Mouse (Mus musculus) CD8-positive naive resting alpha-beta T cell, adult 2 months (primary cell): ENCODE data around the gene Pemt.
A peak's percentile ranks its signal among the peaks of the same experiment; 100 is the strongest.

Source experiments
- DNase-seq, 2 experiments: peaks; one replicate each; pipeline ENCODE4 v3.0.0; 2022; ENCODE audit warnings: low read depth in 2 of 2, low spot score in 2 of 2

Pemt gene

DNA sequence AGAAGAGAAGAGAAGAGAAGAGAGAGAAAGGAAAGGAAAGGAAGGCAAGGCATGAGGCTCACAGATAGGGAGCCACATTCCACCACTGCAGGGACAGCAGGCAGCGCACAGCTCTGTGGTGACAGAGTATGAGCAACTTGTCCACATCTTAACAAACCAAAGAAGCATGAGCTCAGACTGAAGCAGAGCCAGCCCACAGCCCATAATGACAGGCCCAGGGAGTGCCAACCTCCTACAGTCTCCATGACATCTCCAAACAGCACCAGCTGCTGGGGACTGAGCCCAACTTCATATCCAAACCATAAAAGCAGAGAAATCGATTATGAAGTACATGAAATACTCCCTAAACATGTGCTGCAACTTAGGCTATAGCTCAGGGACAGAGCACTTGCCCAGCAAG lies 11.7 kb upstream of the Pemt start:
- DNase-seq: no peak

- DNase-seq: no peak
Measured at GRCm38 (mm10) chr11:60056520-60056919, 10.2 kb upstream of the Pemt start.

GRCm38 (mm10) chr11:60048841-60049240 lies 2.6 kb upstream of the Pemt start:
- no peak for DNase-seq

DNA sequence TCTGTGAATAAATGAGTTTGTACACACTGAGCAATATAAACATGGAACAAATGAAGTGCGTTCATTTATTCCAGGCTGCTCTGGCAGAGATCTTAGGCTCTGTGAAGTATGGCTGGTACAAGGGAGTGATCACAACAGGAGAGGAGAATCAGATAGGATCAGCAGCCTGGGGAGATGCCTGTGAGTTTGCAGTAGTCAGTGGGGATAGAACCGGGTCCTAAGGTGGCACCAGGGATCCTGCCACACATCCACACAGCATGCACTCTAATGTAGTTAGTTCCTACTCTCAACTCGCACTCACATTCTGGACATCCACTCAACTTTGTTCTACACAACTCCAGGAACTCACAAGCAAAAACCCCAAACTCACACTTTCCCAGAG lies 622 bp downstream of the Pemt start:
- DNase-seq: no peak

- no peak for DNase-seq
Measured at GRCm38 (mm10) chr11:60044777-60045176, 1.5 kb downstream of the Pemt start.

DNA sequence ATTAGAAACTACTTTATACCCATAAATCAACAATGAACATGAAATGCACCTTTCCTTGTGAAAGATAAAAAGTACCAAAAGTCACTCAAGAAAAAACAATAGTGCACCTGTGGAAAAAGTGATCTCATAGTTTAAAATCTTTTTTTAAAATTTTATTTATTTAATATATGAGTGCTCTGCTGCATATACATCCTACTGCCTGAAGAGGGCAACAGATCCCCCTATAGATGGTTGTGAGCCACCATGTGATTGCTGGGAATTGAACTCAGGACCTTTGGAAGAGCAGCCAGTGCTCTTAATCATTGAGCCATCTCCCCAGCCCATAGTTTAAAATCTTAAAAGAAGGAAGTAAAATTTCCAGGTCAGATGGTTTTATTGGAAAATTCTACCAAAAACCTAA lies 4.0 kb downstream of the Pemt start:
- DNase-seq: no peak

DNA sequence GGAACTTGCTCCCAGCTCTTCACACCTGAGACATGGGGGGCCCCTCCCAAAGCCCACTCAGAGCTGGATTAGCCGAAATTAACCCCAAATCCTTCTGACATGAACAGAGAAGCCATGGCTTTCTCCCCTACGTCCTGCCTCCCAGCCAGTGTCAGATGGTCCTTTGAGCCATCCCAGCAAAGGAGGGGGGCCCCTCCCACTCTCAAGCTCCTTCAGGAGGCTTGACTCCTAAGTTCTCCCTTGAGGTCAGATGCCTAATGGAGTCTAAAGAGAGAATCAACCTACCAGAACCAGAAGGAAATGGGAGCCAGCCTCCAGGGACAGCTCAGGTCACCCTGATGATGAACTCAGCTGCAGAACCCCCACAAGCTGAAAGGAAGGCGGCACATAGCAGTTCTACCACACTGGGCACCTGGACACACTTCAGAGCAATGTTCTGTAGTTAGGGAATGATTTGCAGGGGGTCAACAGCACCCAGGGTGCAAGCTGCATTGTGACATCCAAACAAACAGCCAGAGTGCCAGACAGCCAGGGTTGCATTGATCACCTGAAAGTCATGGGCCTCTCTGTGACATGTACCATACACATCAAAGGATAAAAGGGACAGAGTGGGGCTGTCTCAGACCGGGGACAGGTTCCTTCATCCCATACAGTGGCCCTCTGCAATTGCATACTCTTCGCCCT lies 9.6 kb downstream of the Pemt start:
- no peak for DNase-seq

DNA sequence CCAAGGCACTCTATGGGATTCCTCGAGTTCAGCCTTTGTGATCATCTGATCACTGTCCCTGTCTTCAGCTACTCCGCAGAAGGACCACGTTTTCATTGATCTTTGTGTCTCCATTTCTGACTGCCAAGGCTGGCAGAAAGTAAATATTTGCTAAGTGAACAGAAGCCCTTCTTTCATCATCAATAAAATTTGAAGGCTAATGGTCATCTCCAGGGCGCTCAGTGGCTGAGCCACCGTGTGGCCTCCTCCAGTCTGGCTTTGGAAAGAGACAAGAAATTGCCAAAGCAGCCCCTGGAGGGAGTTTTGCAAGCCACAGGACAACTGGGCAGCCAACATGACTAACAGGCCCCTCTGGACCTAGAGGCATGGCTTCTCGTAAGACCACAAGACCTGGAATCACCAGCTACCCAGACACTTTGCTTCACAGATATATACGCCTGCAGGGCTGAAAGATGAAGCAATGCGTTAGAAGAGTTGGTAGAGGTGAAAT lies 11.3 kb downstream of the Pemt start:
- DNase-seq: no peak

- DNase-seq: no peak
Measured at GRCm38 (mm10) chr11:60034293-60034692, 12.0 kb downstream of the Pemt start.

- peak; percentile 16 to 21 for DNase-seq
Measured at GRCm38 (mm10) chr11:60032586-60033430, 13.5 kb downstream of the Pemt start.

DNA sequence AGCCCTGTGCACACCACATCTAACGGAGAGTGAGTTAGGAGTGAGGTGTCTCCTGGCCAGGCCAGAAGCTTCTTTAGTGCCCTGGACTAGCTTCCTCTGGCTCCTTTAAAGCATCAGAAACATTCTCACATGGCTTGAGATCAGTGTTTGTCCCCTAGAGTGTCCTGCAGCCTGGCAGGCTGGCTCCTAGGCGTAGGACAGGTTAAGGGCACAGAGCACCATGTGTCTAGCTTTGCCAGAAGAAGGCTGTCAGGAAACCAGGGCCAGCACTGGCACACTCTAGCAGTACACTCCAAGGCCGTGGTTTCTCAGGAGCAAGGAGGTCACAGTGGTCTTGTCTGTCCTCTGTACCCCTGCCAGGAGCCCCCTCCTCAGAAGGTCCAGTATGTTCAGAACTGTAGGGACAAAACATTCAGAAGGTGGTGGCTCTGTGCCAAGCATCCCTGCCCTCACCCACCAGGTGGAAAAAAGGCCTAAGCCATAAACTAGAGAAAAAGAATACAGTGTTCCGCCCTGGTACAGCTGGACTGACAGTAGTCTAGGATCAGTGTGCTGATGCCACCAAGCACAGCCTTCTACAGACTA lies 15.4 kb downstream of the Pemt start:
- no peak for DNase-seq

GRCm38 (mm10) chr11:60029976-60030375 lies 16.3 kb downstream of the Pemt start:
- DNase-seq: no peak

DNA sequence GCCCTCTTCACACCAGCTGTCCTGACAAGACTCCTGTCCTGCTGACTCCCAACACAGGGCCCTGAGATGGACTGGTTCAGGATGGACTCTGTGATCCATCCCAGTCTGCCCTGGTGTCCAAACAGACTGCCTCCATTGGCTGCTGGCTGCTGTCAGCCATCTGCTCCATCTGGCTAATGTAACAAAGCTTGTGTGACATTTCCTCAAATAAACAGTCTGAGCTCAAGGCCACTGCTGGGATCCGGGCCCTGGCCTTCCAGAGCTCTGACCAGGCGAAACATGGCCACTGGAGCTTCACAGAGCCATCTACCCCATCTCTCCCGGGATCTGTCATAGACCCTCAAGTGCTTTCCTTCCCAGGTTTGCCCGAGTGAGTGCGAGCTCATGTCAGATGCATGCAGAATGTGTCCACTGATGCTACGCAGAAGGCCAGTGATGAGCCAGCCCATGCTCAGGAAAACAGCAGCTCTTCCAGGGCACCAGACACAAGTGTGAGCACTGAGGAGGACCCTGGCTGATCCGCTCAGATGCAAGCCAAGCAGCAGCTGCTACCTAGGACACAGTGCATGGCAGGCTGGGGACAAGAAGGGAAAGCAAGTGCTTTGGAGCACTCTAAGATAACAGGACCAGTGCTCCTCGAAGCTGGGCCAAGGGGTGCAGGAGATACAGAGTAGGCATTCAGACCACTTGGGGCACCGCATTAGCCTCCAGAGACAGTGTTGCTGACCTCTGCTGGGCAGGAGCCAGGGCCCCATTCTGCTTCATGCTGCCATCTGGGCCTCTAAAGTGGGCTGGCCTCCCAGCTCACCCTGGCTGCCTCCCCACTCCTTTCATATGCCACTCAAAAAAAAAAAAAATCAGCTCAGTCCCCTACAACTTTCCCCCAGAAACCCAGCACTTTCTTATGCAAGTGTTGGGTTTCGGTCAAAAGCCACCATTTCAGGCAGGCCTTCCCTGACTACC lies 18.1 kb downstream of the Pemt start:
- no peak for DNase-seq

- DNase-seq: peak; percentile 72 to 82
Measured at GRCm38 (mm10) chr11:60027272-60027671, 19.0 kb downstream of the Pemt start.

- DNase-seq: no peak
Measured at GRCm38 (mm10) chr11:60026166-60026565, 20.1 kb downstream of the Pemt start.

DNA sequence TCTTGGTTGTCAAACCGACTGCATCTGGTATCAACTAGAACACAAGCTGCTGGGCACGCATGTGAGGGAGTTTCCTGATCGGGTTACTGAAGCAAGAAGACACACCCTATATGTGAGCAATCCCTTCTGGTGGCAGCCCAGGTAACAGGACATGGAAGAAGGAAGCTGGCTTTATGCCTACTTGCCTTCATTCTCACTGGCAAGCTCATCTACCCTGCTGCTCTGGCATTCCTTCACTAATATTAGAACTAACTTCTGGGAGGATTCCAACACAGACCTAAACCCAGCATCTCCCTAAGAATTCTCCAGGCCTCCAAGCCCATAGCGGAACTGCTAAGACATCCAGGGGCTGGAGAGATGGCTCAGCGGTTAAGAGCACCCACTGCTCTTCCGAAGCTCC lies 25.1 kb downstream of the Pemt start:
- DNase-seq: no peak

GRCm38 (mm10) chr11:60016726-60017125 lies 29.6 kb downstream of the Pemt start:
- no peak for DNase-seq

DNA sequence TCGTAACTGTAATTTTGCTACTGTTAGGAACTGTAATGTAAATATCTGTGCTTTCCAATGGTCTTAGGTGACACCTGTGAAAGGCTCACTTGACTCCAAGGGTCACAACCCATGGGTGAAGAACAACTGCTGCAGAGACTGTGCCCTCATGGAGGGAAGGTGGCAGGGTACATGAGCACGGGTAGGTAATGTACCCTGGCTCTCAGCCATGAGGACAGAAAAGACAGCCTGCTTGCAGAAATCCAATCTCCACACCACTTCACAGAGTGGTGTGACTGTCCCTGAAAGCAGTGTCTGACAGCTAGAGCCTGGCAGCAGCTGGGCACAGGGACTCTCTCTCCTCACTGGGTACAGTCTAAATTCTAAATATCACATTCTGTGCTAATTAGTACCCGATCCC lies 34.8 kb downstream of the Pemt start:
- no peak for DNase-seq

DNA sequence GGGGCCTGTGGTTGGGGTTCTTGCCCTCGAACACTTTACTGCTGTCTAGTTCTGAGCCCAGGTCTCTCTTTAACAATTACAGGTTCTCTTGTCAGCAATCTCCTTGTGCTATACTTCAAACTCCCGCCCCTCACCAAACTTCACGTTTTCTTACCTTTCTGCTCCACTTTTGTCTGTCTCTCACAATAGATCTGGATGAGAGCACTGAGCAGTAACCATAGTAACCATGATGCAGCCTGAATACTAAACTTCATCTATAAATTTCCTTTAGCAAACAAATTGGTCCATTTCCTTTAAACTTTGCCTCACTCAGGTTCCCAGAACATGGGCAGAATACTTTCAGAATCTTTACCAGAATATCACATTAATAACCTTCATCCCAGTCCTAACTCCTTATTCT lies 36.8 kb downstream of the Pemt start:
- no peak for DNase-seq

GRCm38 (mm10) chr11:60005866-60006265 lies 40.4 kb downstream of the Pemt start:
- DNase-seq: no peak

- no peak for DNase-seq
Measured at GRCm38 (mm10) chr11:60004716-60005115, 41.6 kb downstream of the Pemt start.
